Mouse (Mus musculus): ENCODE results near the gene Ldhd. TPM values are rescaled to one million over a fixed set of nuclear protein-coding genes. Genes with fewer than 3 reads are reported as not detected.
"Not testable (repeated sequence)": the region's sequence is repeated elsewhere in the genome, so short reads cannot be mapped to it uniquely, and the experiment has no call there.

Gene Ldhd
- polyA plus RNA-seq, 1 experiment from 2014 or later: 0.12 TPM

DNA sequence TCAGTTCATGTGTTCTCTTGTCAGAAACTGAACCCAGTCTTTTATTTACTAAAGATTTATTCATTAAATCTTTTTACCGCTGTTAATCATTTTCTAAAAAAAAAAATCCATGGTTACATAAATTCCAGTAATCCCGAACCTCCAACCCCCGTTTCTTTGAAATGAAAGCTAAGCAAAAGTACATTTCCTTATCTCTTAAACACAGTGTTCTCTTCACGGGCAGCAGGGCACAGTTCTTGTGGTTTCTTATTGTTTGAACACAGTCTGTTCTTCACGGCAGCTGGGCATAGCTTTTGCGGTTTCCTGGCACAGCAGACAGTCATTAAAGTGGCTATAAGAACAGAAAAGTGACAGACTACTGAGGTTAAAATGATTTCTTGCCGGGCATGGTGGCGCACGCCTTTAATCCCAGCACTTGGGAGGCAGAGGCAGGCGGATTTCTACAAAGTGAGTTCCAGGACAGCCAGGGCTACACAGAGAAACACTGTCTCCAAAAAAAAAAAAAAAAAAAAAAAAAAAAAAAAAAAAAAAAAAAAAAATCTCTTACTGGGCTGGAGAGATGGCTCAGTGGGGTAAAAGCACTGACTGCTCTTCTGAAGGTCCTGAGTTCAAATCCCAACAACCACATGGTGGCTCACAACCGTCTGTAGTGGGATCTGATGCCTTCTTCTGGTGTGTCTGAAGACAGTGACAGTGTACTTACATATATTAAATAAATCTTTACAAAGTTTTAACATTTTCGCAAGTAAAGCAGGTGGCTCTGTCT is 14.3 kb upstream of the Ldhd start:
- Histone ChIP-seq H3K4me2 (peak overlapping the region; percentile 97), H3K27ac (peak overlapping the region; percentile 94), H3K4me1 (peaks cover 45% of the 10 kb centered on the region), H3K4me3 (peak overlapping the region; percentile 79), H3K9ac (peak overlapping the region; percentile 82)
- not testable (repeated sequence) for H3K36me3 ChIP-seq; H3K9me3 ChIP-seq (replicated peaks); ATAC-seq; H3K27me3 ChIP-seq (replicated peaks)
- 21% methylated on average over 12 of the region's 12 CpGs for WGBS (ENCODE audit: insufficient replicate concordance)

DNA sequence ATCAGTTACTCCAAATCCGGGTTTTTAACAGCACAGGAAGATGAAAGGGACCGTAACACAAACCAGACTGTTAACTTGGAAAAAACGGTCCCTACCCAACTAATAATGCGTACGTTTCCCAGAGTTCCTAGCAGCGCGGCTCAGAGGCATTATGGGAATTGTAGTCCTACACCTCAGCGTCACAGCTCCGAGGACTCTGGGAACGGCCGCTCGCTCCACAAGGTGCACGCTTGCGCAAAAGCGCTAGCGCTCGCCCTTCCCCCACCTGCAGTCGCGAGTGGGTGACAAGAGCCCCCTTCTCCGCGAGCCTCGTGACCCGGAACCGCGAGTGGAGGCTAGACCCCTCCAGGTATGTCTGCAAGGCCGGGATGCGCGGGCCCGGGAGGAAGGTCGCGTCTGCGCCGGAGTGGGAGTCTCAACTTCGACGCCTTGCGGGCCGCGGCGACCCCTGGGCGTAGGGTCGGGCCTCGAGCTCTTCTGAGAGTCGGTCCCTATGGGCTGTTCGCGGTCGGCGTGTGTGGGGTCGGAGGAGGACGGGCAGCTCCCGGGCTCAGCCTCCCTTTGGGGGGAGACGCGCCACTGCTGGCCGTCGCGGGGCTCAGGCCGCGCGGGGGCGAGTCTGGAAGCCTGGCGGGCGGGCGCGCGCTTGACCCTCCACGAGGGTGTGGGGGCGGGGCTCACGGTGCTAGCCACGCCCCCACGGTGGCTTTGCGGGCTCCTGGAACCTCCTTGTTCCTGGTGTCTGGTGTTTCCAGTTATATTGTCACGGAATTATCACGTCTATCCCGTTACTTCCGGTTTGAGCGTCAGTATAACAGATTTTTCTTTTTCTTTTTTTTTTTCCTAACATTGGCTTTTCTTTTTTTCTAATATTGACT is 13.3 kb upstream of the Ldhd start, which contains the start of gene Zfp1:
Zfp1 (plus strand) TSS at position 138 of the 878 bp plus-strand sequence.
- Histone ChIP-seq H3K9ac (peak within 1 kb of the TSS; percentile 82), H3K36me3 (no peaks in the 10 kb centered on the region), H3K4me1 (peaks cover 37% of the 10 kb centered on the region), H3K27me3 (replicated peaks) (0 out of 2 replicates have a peak, but pooled peaks cover 6% of the 10 kb centered on the region), H3K4me2 (peak within 1 kb of the TSS; percentile 97), H3K9me3 (replicated peaks) (no peaks in the 10 kb centered on the region), H3K4me3 (peak within 1 kb of the TSS; percentile 79), H3K27ac (peak within 1 kb of the TSS; percentile 94)
- WGBS (ENCODE audit: insufficient replicate concordance): under 1% methylated on average over 74 of the region's 75 CpGs
- ATAC-seq: peak; percentile 94

DNA sequence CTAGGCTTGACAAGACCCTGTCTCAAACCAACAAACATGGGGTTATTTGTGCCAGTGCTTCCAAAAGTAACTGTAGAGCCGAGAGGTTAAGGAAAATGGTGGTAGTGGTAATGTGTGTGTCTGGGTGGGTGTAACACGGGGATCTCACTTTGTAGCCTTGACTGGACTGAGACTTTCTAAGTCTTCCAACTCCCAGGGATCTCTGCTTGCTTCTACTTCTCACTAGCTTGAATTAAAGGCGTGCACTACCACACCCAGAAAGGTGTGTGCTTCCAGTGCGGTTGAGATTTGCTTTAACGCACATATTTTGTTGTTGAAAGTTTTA is 12.7 kb upstream of the Ldhd start:
- peak overlapping the region; percentile 79 for H3K4me3 ChIP-seq
- H3K36me3 ChIP-seq: no peaks in the 10 kb centered on the region
- no peaks in the 10 kb centered on the region for H3K9me3 ChIP-seq (replicated peaks)
- peak overlapping the region; percentile 94 for H3K27ac ChIP-seq
- H3K4me1 ChIP-seq: peaks cover 35% of the 10 kb centered on the region
- H3K27me3 ChIP-seq (replicated peaks): 0 out of 2 replicates have a peak, but pooled peaks cover 6% of the 10 kb centered on the region
- ATAC-seq: peak; percentile 50
- H3K4me2 ChIP-seq: peak overlapping the region; percentile 97
- peak overlapping the region; percentile 59 for H3K9ac ChIP-seq
- WGBS (ENCODE audit: insufficient replicate concordance): 3% methylated on average over 5 of the region's 5 CpGs

DNA sequence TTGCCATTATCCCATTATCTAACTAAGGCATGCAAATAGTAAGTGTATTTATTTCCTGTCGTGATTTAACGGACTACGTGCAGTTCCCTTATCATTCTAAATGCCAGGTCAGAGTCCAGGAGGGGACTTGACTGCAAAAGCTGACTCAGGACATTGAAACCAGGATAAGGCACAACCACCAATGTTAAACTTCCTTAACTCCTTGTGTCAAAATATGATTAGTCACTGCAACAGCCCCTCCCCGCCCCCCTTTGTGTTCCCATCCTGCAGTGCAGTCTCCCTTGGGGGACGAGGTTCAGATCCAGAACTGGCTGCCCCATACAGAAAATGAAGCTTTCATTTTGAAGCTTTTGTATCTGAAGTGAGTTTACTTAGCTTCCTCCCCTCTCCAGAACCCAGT is 12.3 kb upstream of the Ldhd start:
- ATAC-seq: 0 out of 2 replicates have a peak, but pooled peaks have one; percentile 16
- Histone ChIP-seq H3K9ac (peak overlapping the region; percentile 59), H3K4me3 (peak overlapping the region; percentile 79), H3K9me3 (replicated peaks) (no peaks in the 10 kb centered on the region), H3K27me3 (replicated peaks) (0 out of 2 replicates have a peak, but pooled peaks cover 6% of the 10 kb centered on the region), H3K27ac (peak overlapping the region; percentile 94), H3K4me1 (peaks cover 33% of the 10 kb centered on the region), H3K36me3 (no peaks in the 10 kb centered on the region), H3K4me2 (peak overlapping the region; percentile 97)
- 5% methylated on average over 5 of the region's 5 CpGs for WGBS (ENCODE audit: insufficient replicate concordance)

DNA sequence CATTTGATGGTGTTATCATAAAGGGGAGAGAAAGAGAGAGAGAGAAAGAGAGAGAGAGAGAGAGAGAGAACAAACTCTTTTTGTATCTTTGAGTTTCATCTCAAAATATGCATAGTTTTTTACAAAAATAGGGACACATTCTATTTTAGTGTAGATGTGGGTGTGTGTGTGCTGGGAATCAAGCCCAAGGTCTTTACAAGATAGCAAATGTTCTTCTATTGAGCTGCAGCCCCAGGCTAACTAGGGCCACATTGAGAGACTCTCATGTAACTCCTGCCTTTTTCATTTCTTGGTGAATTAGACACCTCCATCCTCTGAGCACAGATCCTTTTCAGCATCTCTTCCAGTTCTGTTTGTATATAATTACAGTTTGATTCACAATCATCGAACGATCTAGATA is 10.9 kb upstream of the Ldhd start:
- Histone ChIP-seq H3K4me1 (peaks cover 31% of the 10 kb centered on the region), H3K4me2 (no peak overlapping the region), H3K36me3 (no peaks in the 10 kb centered on the region), H3K9ac (no peak overlapping the region), H3K9me3 (replicated peaks) (no peaks in the 10 kb centered on the region), H3K4me3 (no peak overlapping the region), H3K27me3 (replicated peaks) (0 out of 2 replicates have a peak, but pooled peaks cover 6% of the 10 kb centered on the region), H3K27ac (no peak overlapping the region)
- WGBS (ENCODE audit: insufficient replicate concordance): 83% methylated on average over 2 of the region's 2 CpGs
- ATAC-seq: no peak

DNA sequence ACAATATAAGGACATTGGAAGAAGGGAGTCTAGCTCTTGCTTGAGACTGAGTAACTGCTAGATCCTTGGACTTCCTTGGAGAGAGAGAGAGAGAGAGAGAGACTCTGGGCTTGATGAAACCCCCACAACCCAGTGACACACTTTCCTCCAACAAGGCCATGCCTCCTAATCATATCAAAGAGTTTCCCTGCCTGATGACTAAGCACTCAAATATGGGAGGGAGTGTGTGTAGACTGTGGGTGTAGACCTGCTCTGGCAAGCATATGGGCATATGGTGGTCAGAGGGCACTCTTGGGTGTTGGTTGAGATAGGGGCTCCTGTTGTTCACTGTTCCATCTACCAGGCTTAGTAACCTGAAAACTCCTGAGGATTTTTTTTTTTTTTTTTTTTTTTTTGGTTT is 7.9 kb upstream of the Ldhd start:
- Histone ChIP-seq H3K9ac (no peak overlapping the region), H3K4me3 (no peak overlapping the region), H3K9me3 (replicated peaks) (0 out of 2 replicates have a peak, but pooled peaks cover 5% of the 10 kb centered on the region), H3K36me3 (no peaks in the 10 kb centered on the region), H3K27ac (no peak overlapping the region), H3K27me3 (replicated peaks) (0 out of 2 replicates have a peak, but pooled peaks cover 6% of the 10 kb centered on the region), H3K4me2 (no peak overlapping the region), H3K4me1 (peaks cover 18% of the 10 kb centered on the region)
- peak; percentile 28; the same call in 1 of the 2 replicates for ATAC-seq

DNA sequence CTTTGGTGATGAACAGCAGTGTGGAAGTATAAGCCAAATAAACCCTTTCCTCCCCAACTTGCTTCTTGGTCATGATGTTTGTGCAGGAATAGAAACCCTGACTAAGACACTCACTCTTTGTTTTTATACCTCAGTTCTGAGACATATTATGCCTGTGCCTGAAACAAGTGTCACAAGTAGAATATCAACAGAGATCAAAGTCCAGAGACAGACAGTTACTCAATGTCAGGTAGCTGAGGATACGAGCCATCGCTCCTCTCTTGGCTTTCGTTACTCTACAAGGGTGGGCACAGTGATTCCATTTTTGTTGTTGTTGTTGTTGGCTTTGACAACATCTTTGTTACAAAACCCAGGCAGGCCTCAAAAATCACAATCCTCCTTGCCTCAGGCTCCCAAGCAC is 2.8 kb upstream of the Ldhd start:
- Histone ChIP-seq H3K4me2 (no peak overlapping the region), H3K9ac (no peak overlapping the region), H3K4me1 (peaks cover 16% of the 10 kb centered on the region; the same call in 1 of the 2 replicates), H3K27me3 (replicated peaks) (peaks cover 3% of the 10 kb centered on the region; the same call in 1 of the 2 replicates), H3K9me3 (replicated peaks) (0 out of 2 replicates have a peak, but pooled peaks cover 5% of the 10 kb centered on the region), H3K27ac (no peak overlapping the region), H3K36me3 (no peaks in the 10 kb centered on the region), H3K4me3 (no peak overlapping the region)
- ATAC-seq: no peak
- WGBS (ENCODE audit: insufficient replicate concordance): 82% methylated on average over 3 of the region's 3 CpGs

DNA sequence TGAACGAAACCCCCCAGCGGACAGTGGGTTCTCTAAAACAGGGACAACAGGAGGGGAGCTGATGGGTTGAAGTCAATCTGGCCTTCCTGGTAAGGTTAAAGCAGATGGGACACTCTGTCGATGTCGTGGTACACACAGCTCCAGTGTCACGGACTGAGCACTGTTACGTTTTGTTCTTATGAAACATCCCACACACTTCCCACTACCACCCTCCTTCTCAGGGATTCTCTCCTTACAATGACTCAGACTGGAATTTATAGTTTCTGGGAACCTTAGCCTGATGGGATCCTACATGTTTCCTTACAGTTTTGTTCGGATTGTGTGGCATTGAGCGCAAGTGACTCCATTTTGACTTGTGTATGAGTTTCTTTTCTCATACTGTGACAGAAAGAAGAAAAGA is 1.4 kb upstream of the Ldhd start:
- 78% methylated on average over 8 of the region's 8 CpGs for WGBS (ENCODE audit: insufficient replicate concordance)
- Histone ChIP-seq H3K27ac (no peak overlapping the region), H3K4me2 (no peak overlapping the region), H3K4me1 (peaks cover 14% of the 10 kb centered on the region; the same call in 1 of the 2 replicates), H3K9ac (no peak overlapping the region), H3K36me3 (no peaks in the 10 kb centered on the region), H3K4me3 (no peak overlapping the region), H3K27me3 (replicated peaks) (peaks cover 3% of the 10 kb centered on the region; the same call in 1 of the 2 replicates), H3K9me3 (replicated peaks) (0 out of 2 replicates have a peak, but pooled peaks cover 5% of the 10 kb centered on the region)
- ATAC-seq: no peak

DNA sequence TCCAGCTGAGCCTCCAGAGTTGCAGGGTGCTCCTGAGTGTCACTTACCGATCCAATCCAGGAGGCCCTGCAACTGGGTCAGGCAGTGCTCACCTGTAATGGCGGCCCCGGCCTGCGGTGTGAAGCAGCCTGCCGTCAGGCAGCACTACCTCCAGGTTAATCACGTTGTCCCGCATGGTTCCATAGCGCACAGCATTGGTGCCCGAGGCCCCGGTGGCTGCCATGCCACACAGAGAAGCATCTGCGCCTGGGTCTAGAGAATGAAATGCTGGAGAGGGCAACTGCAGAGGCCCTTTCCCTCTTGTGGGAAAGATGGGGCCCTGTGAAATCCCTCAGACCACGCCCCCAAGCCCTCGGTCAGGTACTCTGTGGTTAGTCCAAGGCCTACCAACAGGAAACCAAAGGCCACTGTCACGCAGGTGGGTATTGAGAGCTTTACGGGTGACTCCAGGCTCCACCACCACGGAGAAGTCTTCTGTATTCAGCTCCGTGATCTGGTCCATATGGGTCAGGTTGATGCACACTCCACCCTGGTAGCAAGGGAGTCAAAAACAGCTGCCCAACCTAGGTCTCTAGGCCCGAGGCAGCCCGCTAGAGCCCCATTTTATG is 1.2 kb downstream of the Ldhd start:
- no peak overlapping the region for H3K9ac ChIP-seq
- no peak overlapping the region for H3K4me2 ChIP-seq
- ATAC-seq: no peak
- no peak overlapping the region for H3K4me3 ChIP-seq
- peaks cover 18% of the 10 kb centered on the region for H3K4me1 ChIP-seq
- no peak overlapping the region for H3K27ac ChIP-seq
- H3K36me3 ChIP-seq: no peaks in the 10 kb centered on the region
- peaks cover 3% of the 10 kb centered on the region; the same call in 1 of the 2 replicates for H3K27me3 ChIP-seq (replicated peaks)
- H3K9me3 ChIP-seq (replicated peaks): 0 out of 2 replicates have a peak, but pooled peaks cover 5% of the 10 kb centered on the region
- 63% methylated on average over 19 of the region's 19 CpGs for WGBS (ENCODE audit: insufficient replicate concordance)

DNA sequence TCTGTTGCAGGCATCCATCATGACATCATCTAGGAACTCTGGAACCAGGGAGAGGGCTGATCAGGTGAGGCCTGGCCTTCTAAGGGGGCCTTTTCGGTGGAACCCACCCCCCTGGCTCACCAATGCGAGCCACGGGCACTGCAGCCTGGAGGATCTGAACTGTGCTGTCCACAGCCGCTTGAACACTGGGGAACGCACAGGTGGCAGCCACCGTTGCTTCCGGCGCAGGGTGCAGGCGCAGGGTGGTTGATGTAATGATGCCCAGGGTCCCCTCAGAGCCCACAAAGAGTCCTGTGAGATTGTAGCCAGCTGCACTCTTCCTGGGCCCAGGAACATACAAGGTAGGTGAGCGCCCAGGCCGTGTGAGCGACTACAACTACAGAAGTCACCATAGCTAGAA is 1.8 kb downstream of the Ldhd start:
- H3K36me3 ChIP-seq: no peaks in the 10 kb centered on the region
- 0 out of 2 replicates have a peak, but pooled peaks cover under 1% of the 10 kb centered on the region for H3K9me3 ChIP-seq (replicated peaks)
- no peak for ATAC-seq
- peaks cover 3% of the 10 kb centered on the region; the same call in 1 of the 2 replicates for H3K27me3 ChIP-seq (replicated peaks)
- no peak overlapping the region for H3K27ac ChIP-seq
- no peak overlapping the region for H3K4me3 ChIP-seq
- 84% methylated on average over 12 of the region's 12 CpGs for WGBS (ENCODE audit: insufficient replicate concordance)
- H3K4me1 ChIP-seq: peaks cover 22% of the 10 kb centered on the region
- no peak overlapping the region for H3K4me2 ChIP-seq
- H3K9ac ChIP-seq: no peak overlapping the region

DNA sequence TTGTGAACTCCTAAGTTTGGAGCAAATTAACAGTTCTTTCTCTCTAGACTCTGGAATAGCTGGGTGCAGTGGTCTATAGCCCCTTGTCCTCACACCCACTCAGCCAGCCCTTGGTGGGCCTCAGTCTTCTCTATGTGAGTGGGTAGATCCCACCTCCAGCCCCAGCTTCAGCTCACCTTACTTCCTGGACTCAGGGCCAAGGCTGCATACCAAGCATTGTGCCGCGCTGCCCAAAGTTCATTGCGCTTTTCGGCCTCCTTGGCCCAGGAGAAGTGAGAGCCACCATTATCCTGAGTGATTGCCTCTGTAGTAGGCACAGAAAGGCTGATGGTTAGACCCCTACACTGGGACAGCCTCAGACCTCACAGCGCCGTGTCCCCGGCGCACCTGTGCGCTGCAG is 2.3 kb downstream of the Ldhd start:
- H3K4me3 ChIP-seq: no peak overlapping the region
- H3K4me1 ChIP-seq: peaks cover 22% of the 10 kb centered on the region
- no peak for ATAC-seq
- WGBS (ENCODE audit: insufficient replicate concordance): 92% methylated on average over 9 of the region's 9 CpGs
- no peak overlapping the region for H3K27ac ChIP-seq
- H3K36me3 ChIP-seq: no peaks in the 10 kb centered on the region
- no peak overlapping the region for H3K4me2 ChIP-seq
- H3K27me3 ChIP-seq (replicated peaks): peaks cover 3% of the 10 kb centered on the region; the same call in 1 of the 2 replicates
- no peak overlapping the region for H3K9ac ChIP-seq
- no peaks in the 10 kb centered on the region for H3K9me3 ChIP-seq (replicated peaks)
